Comparison of ENCODE assay signal across 8 mouse cellular contexts in genomic region chr11:59226251-59226650, GRCm38 (mm10). TPM values are rescaled to one million over a fixed set of nuclear protein-coding genes. Genes with fewer than 3 reads are reported as not detected.
DNase-seq lines count a peak whose midpoint lies in the region; ATAC-seq and TF ChIP-seq lines count a peak whose summit lies in the region.

No protein-coding gene starts in this region.

- peaks cover 9% of the 10 kb centered on the region for H3K36me3 ChIP-seq in heart, embryonic 13.5 days
- H3K36me3 ChIP-seq in forebrain, embryonic 14.5 days (ENCODE audit: control insufficient read depth, insufficient read depth, low read length) = peaks cover 7% of the 10 kb centered on the region; the same call in 1 of the 2 replicates
- no peaks in the 10 kb centered on the region for H3K36me3 ChIP-seq in liver, postnatal 0 days (replicated peaks; ENCODE audit: insufficient read depth, low read length)

- peak overlapping the region; percentile 99; the same call in 1 of the 2 replicates for H3K27ac ChIP-seq in heart, embryonic 13.5 days (replicated peaks)
- no peak overlapping the region for H3K27ac ChIP-seq in forebrain, embryonic 14.5 days (ENCODE audit: low read depth, low read length)
- H3K27ac ChIP-seq in liver, postnatal 0 days (ENCODE audit: low read depth) = peak overlapping the region; percentile 11

- WGBS in heart, embryonic 13.5 days = 36% methylated on average over 3 of the region's 3 CpGs
- 79% methylated on average over 3 of the region's 3 CpGs for WGBS in forebrain, embryonic 14.5 days
- WGBS in liver, postnatal 0 days (ENCODE audit: insufficient replicate concordance) = 22% methylated on average over 3 of the region's 3 CpGs

- H3K9ac ChIP-seq in heart, embryonic 13.5 days = peak overlapping the region; percentile 100
- H3K9ac ChIP-seq in forebrain, embryonic 14.5 days (ENCODE audit: low read length) = peak overlapping the region; percentile 98; the same call in 1 of the 2 replicates
- H3K9ac ChIP-seq in liver, postnatal 0 days (replicated peaks) = peak overlapping the region; percentile 100

- peak overlapping the region; percentile 100 for H3K4me3 ChIP-seq in heart, embryonic 13.5 days
- H3K4me3 ChIP-seq in forebrain, embryonic 14.5 days (ENCODE audit: low read depth, low read length) = peak overlapping the region; percentile 99
- peak overlapping the region; percentile 100 for H3K4me3 ChIP-seq in liver, postnatal 0 days (ENCODE audit: low read depth, low read length)

- peak overlapping the region; percentile 96 for H3K4me2 ChIP-seq in heart, embryonic 13.5 days
- H3K4me2 ChIP-seq in forebrain, embryonic 14.5 days (ENCODE audit: low read length) = peak overlapping the region; percentile 95
- peak overlapping the region; percentile 87 for H3K4me2 ChIP-seq in liver, postnatal 0 days (ENCODE audit: low read depth, low read length)

- no peak for ATAC-seq in heart, embryonic 13.5 days (ENCODE audit: extremely low read depth, insufficient number of reproducible peaks, low FRiP score, low TSS enrichment)
- ATAC-seq in forebrain, embryonic 14.5 days = no peak
- ATAC-seq in liver, postnatal 0 days = no peak

- no peak for DNase-seq in heart, adult 11 months
- DNase-seq in CD4-positive, CD25-positive, alpha-beta regulatory T cell, adult 2 months (ENCODE audit: low read depth, low spot score) = peak; percentile 40
- no peak for DNase-seq in forebrain, embryonic 14.5 days (ENCODE audit: low spot score)
- no peak for DNase-seq in liver, postnatal 0 days
- DNase-seq in cerebellum, postnatal 25 days = no peak
- DNase-seq in right cerebral cortex, postnatal 14 days = no peak
- DNase-seq in frontal cortex, postnatal 10 days (ENCODE audit: low spot score in 2 of 2) = no peak

- no peaks in the 10 kb centered on the region for H3K9me3 ChIP-seq in heart, embryonic 13.5 days
- H3K9me3 ChIP-seq in forebrain, embryonic 14.5 days (replicated peaks; ENCODE audit: control insufficient read depth, low read length) = no peaks in the 10 kb centered on the region
- H3K9me3 ChIP-seq in liver, postnatal 0 days (ENCODE audit: low read length) = no peaks in the 10 kb centered on the region

- no peak for TF ChIP-seq CTCF in liver, postnatal 0 days (IDR thresholded peaks at IDR 0.05; ENCODE audit: low read depth)

- TF ChIP-seq EP300 in liver, postnatal 0 days (IDR thresholded peaks at IDR 0.05; ENCODE audit: low read depth) = no peak

- H3K4me1 ChIP-seq in heart, embryonic 13.5 days = peaks cover 67% of the 10 kb centered on the region
- peaks cover 25% of the 10 kb centered on the region for H3K4me1 ChIP-seq in forebrain, embryonic 14.5 days (ENCODE audit: control insufficient read depth, insufficient read depth, low read length)
- peaks cover 64% of the 10 kb centered on the region for H3K4me1 ChIP-seq in liver, postnatal 0 days (ENCODE audit: insufficient read depth)

- no peaks in the 10 kb centered on the region for H3K27me3 ChIP-seq in heart, embryonic 13.5 days (replicated peaks)
- no peaks in the 10 kb centered on the region for H3K27me3 ChIP-seq in forebrain, embryonic 14.5 days (replicated peaks; ENCODE audit: control insufficient read depth, insufficient read depth, low read length)
- H3K27me3 ChIP-seq in liver, postnatal 0 days (ENCODE audit: insufficient read depth, low read length) = no peaks in the 10 kb centered on the region

RNA-seq across cellular contexts. Expression of gene Arf1, which starts 1.8 kb away (rescaled TPM):
- 582 and 610 TPM in 2 replicates for polyA plus RNA-seq in heart, embryonic 13.5 days (2015; fragmentation: Nextera tagmentation; extraction: Ambion mirVana)
- 666 and 687 TPM in 2 replicates for polyA plus RNA-seq in forebrain, embryonic 14.5 days (2014; fragmentation: Nextera tagmentation; extraction: Ambion mirVana)
- 244 and 254 TPM in 2 replicates for polyA plus RNA-seq in liver, postnatal 0 days (2015; fragmentation: Nextera tagmentation; extraction: Ambion mirVana)

RNA-seq across cellular contexts. Expression of gene 2310033P09Rik, which starts 18.1 kb away (rescaled TPM):
- polyA plus RNA-seq in heart, embryonic 13.5 days (2015; fragmentation: Nextera tagmentation; extraction: Ambion mirVana) = 22.6 and 23.1 TPM in 2 replicates
- 27.7 and 30.5 TPM in 2 replicates for polyA plus RNA-seq in forebrain, embryonic 14.5 days (2014; fragmentation: Nextera tagmentation; extraction: Ambion mirVana)
- polyA plus RNA-seq in liver, postnatal 0 days (2015; fragmentation: Nextera tagmentation; extraction: Ambion mirVana) = 14.8 and 16.2 TPM in 2 replicates

RNA-seq across cellular contexts. Expression of gene Mrpl55, which starts 24.0 kb away (rescaled TPM):
- 105 and 117 TPM in 2 replicates for polyA plus RNA-seq in heart, embryonic 13.5 days (2015; fragmentation: Nextera tagmentation; extraction: Ambion mirVana)
- 109 and 119 TPM in 2 replicates for polyA plus RNA-seq in forebrain, embryonic 14.5 days (2014; fragmentation: Nextera tagmentation; extraction: Ambion mirVana)
- 64.2 and 65.2 TPM in 2 replicates for polyA plus RNA-seq in liver, postnatal 0 days (2015; fragmentation: Nextera tagmentation; extraction: Ambion mirVana)

RNA-seq across cellular contexts. Expression of gene Guk1, which starts 34.2 kb away (rescaled TPM):
- 114 and 123 TPM in 2 replicates for polyA plus RNA-seq in heart, embryonic 13.5 days (2015; fragmentation: Nextera tagmentation; extraction: Ambion mirVana)
- polyA plus RNA-seq in forebrain, embryonic 14.5 days (2014; fragmentation: Nextera tagmentation; extraction: Ambion mirVana) = 198 and 199 TPM in 2 replicates
- 59.5 and 64.4 TPM in 2 replicates for polyA plus RNA-seq in liver, postnatal 0 days (2015; fragmentation: Nextera tagmentation; extraction: Ambion mirVana)

RNA-seq across cellular contexts. Expression of gene Gjc2, which starts 43.2 kb away (rescaled TPM):
- 0.06 and 0.28 TPM in 2 replicates for polyA plus RNA-seq in heart, embryonic 13.5 days (2015; fragmentation: Nextera tagmentation; extraction: Ambion mirVana)
- 0.10 TPM in 1 of 2 replicates, not detected in the other for polyA plus RNA-seq in forebrain, embryonic 14.5 days (2014; fragmentation: Nextera tagmentation; extraction: Ambion mirVana)
- 0.29 and 0.37 TPM in 2 replicates for polyA plus RNA-seq in liver, postnatal 0 days (2015; fragmentation: Nextera tagmentation; extraction: Ambion mirVana)
